Mouse (Mus musculus): ENCODE results near the gene Scgb1b19. TPM values are rescaled to one million over a fixed set of nuclear protein-coding genes. Genes with fewer than 3 reads are reported as not detected.
"Not testable (repeated sequence)": the region's sequence is repeated elsewhere in the genome, so short reads cannot be mapped to it uniquely, and the experiment has no call there.

Scgb1b19 gene
- not detected in 2 replicates for total RNA-seq (2012; rRNA removed)
- total RNA-seq (2014; rRNA removed): not detected in 2 replicates
- not detected in 2 replicates for polyA plus RNA-seq (2012; ENCODE audit: insufficient read length, low read depth)

DNA sequence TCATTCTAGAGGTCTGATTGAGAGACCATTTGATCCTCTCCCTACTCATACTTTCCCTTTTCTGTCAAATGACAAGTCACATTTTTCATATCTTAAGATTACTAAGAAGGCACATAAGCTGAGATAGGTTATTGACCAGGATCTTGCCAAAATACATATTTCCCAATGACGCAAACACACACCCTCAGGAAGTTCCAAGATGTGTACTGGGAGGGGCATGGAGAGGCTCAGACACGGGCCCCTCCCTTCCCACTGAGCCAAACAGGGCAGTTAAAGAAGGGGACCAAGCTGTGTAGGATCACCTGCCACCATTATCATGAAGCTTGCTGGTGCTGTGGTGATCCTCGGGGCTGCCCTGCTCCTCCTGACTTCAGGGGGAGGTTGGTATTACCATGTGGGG lies at the start of gene Scgb1b19:
Scgb1b19 (plus strand) TSS at position 301 of the 400 bp plus-strand sequence.
- H3K36me3 ChIP-seq (replicated peaks in 1 of 2; ENCODE audit: control insufficient read depth in 1 of 2, insufficient read depth in 1 of 2, low read length in 1 of 2); in situ Hi-C loops (cut with MboI; ENCODE audit: low pct_ligation_motif_present, low pct_unique_long_range_greater_than_20kb, low sequenced_read_pairs); H3K27ac ChIP-seq (ENCODE audit: insufficient read depth, low read depth); DNase-seq (ENCODE audit: extremely low read depth); H3K4me2 ChIP-seq (ENCODE audit: insufficient read depth, low read depth, poor library complexity, severe bottlenecking); H3K4me3 ChIP-seq (replicated peaks in 1 of 3; ENCODE audit: low read depth in 2 of 3, low read length in 2 of 3, poor library complexity in 1 of 3); dilution Hi-C loops (cut with MboI; ENCODE audit: extremely low pct_ligation_motif_present, extremely low pct_unique_long_range_greater_than_20kb, low sequenced_read_pairs); H3K79me2 ChIP-seq (replicated peaks; ENCODE audit: control insufficient read depth, extremely low read depth, insufficient read depth, poor library complexity, severe bottlenecking); H3K9me3 ChIP-seq (replicated peaks; ENCODE audit: low read length); H3K27me3 ChIP-seq (replicated peaks); H3K9ac ChIP-seq (ENCODE audit: insufficient read depth, low read depth); H3K4me1 ChIP-seq (ENCODE audit: control insufficient read depth in 1 of 2, insufficient read depth in 2 of 2): not testable (repeated sequence)

DNA sequence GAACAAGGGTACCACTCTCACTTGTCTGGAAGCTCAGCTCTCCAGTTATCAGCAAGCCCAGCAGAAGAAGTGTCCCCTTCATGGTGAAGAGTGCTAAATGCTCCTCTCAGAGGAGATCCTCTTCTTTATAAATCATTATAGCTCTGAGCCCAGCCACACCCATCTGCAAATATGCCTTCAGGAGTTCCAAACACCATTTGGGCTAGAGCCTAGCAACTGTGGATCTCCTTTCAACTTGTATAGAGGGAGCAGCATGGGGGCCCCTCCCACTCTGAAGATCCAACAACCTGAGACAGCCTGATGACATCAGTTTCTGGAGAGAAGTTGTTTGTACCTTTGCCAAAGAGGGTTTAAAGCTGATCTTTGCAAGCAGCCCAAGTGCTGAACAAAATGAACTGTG lies 6.9 kb upstream of the Scgb1b19 start, which contains the start of gene Scgb2b19:
Scgb2b19 (minus strand) TSS at position 101 of the 400 bp plus-strand sequence.
- dilution Hi-C loops (cut with MboI; ENCODE audit: extremely low pct_ligation_motif_present, extremely low pct_unique_long_range_greater_than_20kb, low sequenced_read_pairs): not testable (repeated sequence)

More for the DNA sequence above, 6.9 kb upstream of the Scgb1b19 start, which contains the start of gene Scgb2b19:
- H3K9me3 ChIP-seq (replicated peaks; ENCODE audit: low read length); in situ Hi-C loops (cut with MboI; ENCODE audit: low pct_ligation_motif_present, low pct_unique_long_range_greater_than_20kb, low sequenced_read_pairs); H3K27ac ChIP-seq (ENCODE audit: insufficient read depth, low read depth); H3K36me3 ChIP-seq (replicated peaks in 1 of 2; ENCODE audit: control insufficient read depth in 1 of 2, insufficient read depth in 1 of 2, low read length in 1 of 2); H3K9ac ChIP-seq (ENCODE audit: insufficient read depth, low read depth); H3K79me2 ChIP-seq (replicated peaks; ENCODE audit: control insufficient read depth, extremely low read depth, insufficient read depth, poor library complexity, severe bottlenecking); DNase-seq (ENCODE audit: extremely low read depth); H3K4me2 ChIP-seq (ENCODE audit: insufficient read depth, low read depth, poor library complexity, severe bottlenecking); H3K4me1 ChIP-seq (ENCODE audit: control insufficient read depth in 1 of 2, insufficient read depth in 2 of 2); H3K27me3 ChIP-seq (replicated peaks); H3K4me3 ChIP-seq (replicated peaks in 1 of 3; ENCODE audit: low read depth in 2 of 3, low read length in 2 of 3, poor library complexity in 1 of 3): not testable (repeated sequence)

Other genes starting within 250 kb of the Scgb1b19 start
- not detected in 2 replicates for gene Scgb2b17, start 230.7 kb upstream of the Scgb1b19 start, total RNA-seq (2012; rRNA removed)
- gene Scgb2b17, start 230.7 kb upstream of the Scgb1b19 start, total RNA-seq (2014; rRNA removed): not detected in 2 replicates
- gene Scgb2b17, start 230.7 kb upstream of the Scgb1b19 start, polyA plus RNA-seq (2012; ENCODE audit: insufficient read length, low read depth): not detected in 2 replicates
- gene Scgb1b17, start 223.8 kb upstream of the Scgb1b19 start, total RNA-seq (2012; rRNA removed): not detected in 2 replicates
- not detected in 2 replicates for gene Scgb1b17, start 223.8 kb upstream of the Scgb1b19 start, total RNA-seq (2014; rRNA removed)
- gene Scgb1b17, start 223.8 kb upstream of the Scgb1b19 start, polyA plus RNA-seq (2012; ENCODE audit: insufficient read length, low read depth): not detected in 2 replicates
- not detected in 2 replicates for gene Scgb2b18, start 113.4 kb upstream of the Scgb1b19 start, total RNA-seq (2012; rRNA removed)
- gene Scgb2b18, start 113.4 kb upstream of the Scgb1b19 start, total RNA-seq (2014; rRNA removed): not detected in 2 replicates
- not detected in 2 replicates for gene Scgb2b18, start 113.4 kb upstream of the Scgb1b19 start, polyA plus RNA-seq (2012; ENCODE audit: insufficient read length, low read depth)
- not detected in 2 replicates for gene Scgb1b18, start 101.7 kb upstream of the Scgb1b19 start, total RNA-seq (2012; rRNA removed)
- not detected in 2 replicates for gene Scgb1b18, start 101.7 kb upstream of the Scgb1b19 start, total RNA-seq (2014; rRNA removed)
- not detected in 2 replicates for gene Scgb1b18, start 101.7 kb upstream of the Scgb1b19 start, polyA plus RNA-seq (2012; ENCODE audit: insufficient read length, low read depth)
- gene Scgb2b19, start 7.0 kb upstream of the Scgb1b19 start, total RNA-seq (2012; rRNA removed): not detected in 2 replicates
- not detected in 2 replicates for gene Scgb2b19, start 7.0 kb upstream of the Scgb1b19 start, total RNA-seq (2014; rRNA removed)
- not detected in 2 replicates for gene Scgb2b19, start 7.0 kb upstream of the Scgb1b19 start, polyA plus RNA-seq (2012; ENCODE audit: insufficient read length, low read depth)
- gene Scgb2b20, start 79.0 kb downstream of the Scgb1b19 start, total RNA-seq (2012; rRNA removed): not detected in 2 replicates
- gene Scgb2b20, start 79.0 kb downstream of the Scgb1b19 start, total RNA-seq (2014; rRNA removed): not detected in 2 replicates
- not detected in 2 replicates for gene Scgb2b20, start 79.0 kb downstream of the Scgb1b19 start, polyA plus RNA-seq (2012; ENCODE audit: insufficient read length, low read depth)
- gene Scgb1b20, start 85.9 kb downstream of the Scgb1b19 start, total RNA-seq (2012; rRNA removed): not detected in 2 replicates
- gene Scgb1b20, start 85.9 kb downstream of the Scgb1b19 start, total RNA-seq (2014; rRNA removed): not detected in 2 replicates
- gene Scgb1b20, start 85.9 kb downstream of the Scgb1b19 start, polyA plus RNA-seq (2012; ENCODE audit: insufficient read length, low read depth): not detected in 2 replicates
- gene Scgb2b21, start 233.2 kb downstream of the Scgb1b19 start, total RNA-seq (2012; rRNA removed): not detected in 2 replicates
- not detected in 2 replicates for gene Scgb2b21, start 233.2 kb downstream of the Scgb1b19 start, total RNA-seq (2014; rRNA removed)
- not detected in 2 replicates for gene Scgb2b21, start 233.2 kb downstream of the Scgb1b19 start, polyA plus RNA-seq (2012; ENCODE audit: insufficient read length, low read depth)